Mouse (Mus musculus): Measurements from ENCODE around the gene Tcam1. TPM values are rescaled to one million over a fixed set of nuclear protein-coding genes. Genes with fewer than 3 reads are reported as not detected.

Gene Tcam1
- total RNA-seq, 1 experiment, result 1.0 TPM

DNA sequence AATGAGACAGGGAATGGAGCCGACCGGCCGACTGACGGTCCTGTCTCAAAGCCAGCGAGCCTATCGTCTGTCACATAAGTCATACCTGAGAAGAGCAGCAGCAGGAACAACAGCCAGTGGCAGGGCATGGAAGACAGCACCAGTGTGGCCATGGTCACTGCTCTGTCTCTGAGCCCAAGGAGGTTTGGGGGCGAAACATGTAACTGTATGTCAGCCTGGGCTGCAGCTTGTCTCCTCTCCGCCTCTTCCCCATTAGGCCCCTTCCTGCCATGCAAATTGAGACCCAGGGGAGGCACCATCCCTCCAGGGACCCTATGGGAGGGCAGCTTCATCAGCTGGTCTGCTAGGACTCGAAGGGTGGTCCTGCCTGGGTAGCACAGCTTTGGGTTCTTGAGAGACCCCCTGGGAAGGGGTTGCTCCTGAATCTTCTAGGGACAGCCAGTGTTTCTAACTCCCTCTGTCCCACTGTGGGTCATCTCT lies 37.9 kb downstream of the Tcam1 start, which contains the start of gene Cd79b:
Gene Cd79b (minus strand): TSS at position 430 of the 480 bp plus-strand sequence.
- Histone ChIP-seq H3K9ac (ENCODE audit: insufficient read depth, low read depth, low read length, poor library complexity, severe bottlenecking) (no peak within 1 kb of the TSS), H3K36me3 (ENCODE audit: control insufficient read depth, insufficient read depth, low read length, poor library complexity, severe bottlenecking) (no peaks in the 10 kb centered on the region), H3K4me1 (ENCODE audit: control insufficient read depth in 2 of 2, insufficient read depth in 2 of 2, low read length in 2 of 2, poor library complexity in 1 of 2) (peaks cover 0 to 12% of the 10 kb centered on the region in 2 experiments; a peak in 3 of 4 replicates), H3K27ac (ENCODE audit: insufficient read depth, low read depth, low read length, poor library complexity, severe bottlenecking) (no peak within 1 kb of the TSS), H3K4me3 (ENCODE audit: insufficient read depth in 1 of 2, low read depth in 1 of 2, low read length in 2 of 2, poor library complexity in 1 of 2, severe bottlenecking in 1 of 2) (no peak within 1 kb of the TSS), H3K9me3 (ENCODE audit: control insufficient read depth, insufficient read depth, low read depth, low read length) (no peaks in the 10 kb centered on the region)
- DNase-seq (ENCODE audit: low read depth, low spot score), result no peak
- in situ Hi-C loops (cut with MboI; ENCODE audit: low sequenced_read_pairs in 2 of 2, unreplicated experiment in 2 of 2), result no loop called here
- TF ChIP-seq MAFK (IDR thresholded peaks at IDR 0.05; ENCODE audit: insufficient read depth, low read depth, low read length), result no peak
- no peak for TF ChIP-seq ZC3H11A (IDR thresholded peaks at IDR 0.05; ENCODE audit: borderline replicate concordance, low read depth, low read length)
- TF ChIP-seq CHD2 (IDR thresholded peaks at IDR 0.05; ENCODE audit: low read depth, low read length), result no peak
- TF ChIP-seq HCFC1 (IDR thresholded peaks at IDR 0.05; ENCODE audit: borderline replicate concordance, insufficient read depth, low read length), result no peak
- TF ChIP-seq ZNF384 (IDR thresholded peaks at IDR 0.05; ENCODE audit: low read depth, low read length), result no peak

DNA sequence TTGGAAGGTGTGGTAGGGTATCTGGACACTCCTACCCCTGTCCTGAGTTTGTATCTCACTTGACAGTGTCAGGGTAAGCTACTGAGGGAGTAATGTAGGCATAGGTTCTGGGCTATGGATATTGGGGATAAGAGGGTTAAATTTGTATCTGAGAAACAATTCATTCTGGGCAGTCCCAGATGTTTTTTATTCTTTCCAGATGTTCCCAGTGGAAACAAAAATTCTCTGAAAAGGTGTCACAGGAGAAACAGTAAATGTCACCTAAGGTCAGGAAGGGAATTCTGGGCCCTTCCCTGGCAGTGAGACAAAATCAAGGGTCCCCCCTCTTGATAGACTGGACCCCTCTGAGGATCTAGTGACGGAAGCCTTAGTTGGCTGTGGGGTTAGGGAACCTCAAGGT lies 39.9 kb downstream of the Tcam1 start:
- TF ChIP-seq HCFC1 (IDR thresholded peaks at IDR 0.05; ENCODE audit: borderline replicate concordance, insufficient read depth, low read length) (no peak), MAFK (IDR thresholded peaks at IDR 0.05; ENCODE audit: insufficient read depth, low read depth, low read length) (no peak), ZC3H11A (IDR thresholded peaks at IDR 0.05; ENCODE audit: borderline replicate concordance, low read depth, low read length) (no peak), CHD2 (IDR thresholded peaks at IDR 0.05; ENCODE audit: low read depth, low read length) (no peak), ZNF384 (IDR thresholded peaks at IDR 0.05; ENCODE audit: low read depth, low read length) (no peak)
- Histone ChIP-seq H3K9me3 (ENCODE audit: control insufficient read depth, insufficient read depth, low read depth, low read length) (no peaks in the 10 kb centered on the region), H3K9ac (ENCODE audit: insufficient read depth, low read depth, low read length, poor library complexity, severe bottlenecking) (no peak overlapping the region), H3K4me1 (ENCODE audit: control insufficient read depth in 2 of 2, insufficient read depth in 2 of 2, low read length in 2 of 2, poor library complexity in 1 of 2) (peaks cover 4 to 15% of the 10 kb centered on the region in 2 experiments; a peak in 3 of 4 replicates), H3K36me3 (ENCODE audit: control insufficient read depth, insufficient read depth, low read length, poor library complexity, severe bottlenecking) (no peaks in the 10 kb centered on the region), H3K4me3 (ENCODE audit: insufficient read depth in 1 of 2, low read depth in 1 of 2, low read length in 2 of 2, poor library complexity in 1 of 2, severe bottlenecking in 1 of 2) (no peak overlapping the region), H3K27ac (ENCODE audit: insufficient read depth, low read depth, low read length, poor library complexity, severe bottlenecking) (no peak overlapping the region)
- in situ Hi-C loops (cut with MboI; ENCODE audit: low sequenced_read_pairs in 2 of 2, unreplicated experiment in 2 of 2), result no loop called here
- DNase-seq (ENCODE audit: low read depth, low spot score), result no peak

DNA sequence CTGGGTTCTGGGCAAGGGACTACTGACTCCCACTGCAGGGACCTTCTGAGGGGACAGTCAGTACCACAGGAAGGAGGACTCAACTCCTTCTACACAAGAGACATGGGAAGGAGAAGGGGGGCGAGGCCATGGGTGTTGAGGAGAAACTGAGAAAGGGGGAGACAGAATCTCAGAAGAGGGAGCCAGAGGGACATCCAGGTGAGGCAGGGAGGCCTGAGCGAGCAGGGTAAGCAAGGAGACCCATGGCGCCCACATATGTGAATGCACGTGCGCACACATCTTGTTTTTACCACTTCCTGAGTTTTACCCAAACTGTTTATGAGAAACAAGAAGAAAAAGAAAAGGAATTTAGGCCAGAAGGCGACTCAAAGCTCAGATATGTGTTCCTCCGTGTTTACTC lies 41.3 kb downstream of the Tcam1 start:
- H3K4me3 ChIP-seq (ENCODE audit: insufficient read depth in 1 of 2, low read depth in 1 of 2, low read length in 2 of 2, poor library complexity in 1 of 2, severe bottlenecking in 1 of 2), result no peak overlapping the region
- TF ChIP-seq MAFK (IDR thresholded peaks at IDR 0.05; ENCODE audit: insufficient read depth, low read depth, low read length) (no peak), ZC3H11A (IDR thresholded peaks at IDR 0.05; ENCODE audit: borderline replicate concordance, low read depth, low read length) (no peak)
- no peaks in the 10 kb centered on the region for H3K36me3 ChIP-seq (ENCODE audit: control insufficient read depth, insufficient read depth, low read length, poor library complexity, severe bottlenecking)
- peaks cover 4 to 15% of the 10 kb centered on the region in 2 experiments; a peak in 3 of 4 replicates for H3K4me1 ChIP-seq (ENCODE audit: control insufficient read depth in 2 of 2, insufficient read depth in 2 of 2, low read length in 2 of 2, poor library complexity in 1 of 2)
- H3K9ac ChIP-seq (ENCODE audit: insufficient read depth, low read depth, low read length, poor library complexity, severe bottlenecking), result no peak overlapping the region
- DNase-seq (ENCODE audit: low read depth, low spot score), result no peak
- no peaks in the 10 kb centered on the region for H3K9me3 ChIP-seq (ENCODE audit: control insufficient read depth, insufficient read depth, low read depth, low read length)
- H3K27ac ChIP-seq (ENCODE audit: insufficient read depth, low read depth, low read length, poor library complexity, severe bottlenecking), result no peak overlapping the region
- in situ Hi-C loops (cut with MboI; ENCODE audit: low sequenced_read_pairs in 2 of 2, unreplicated experiment in 2 of 2), result no loop called here

- in situ Hi-C loops (cut with MboI; ENCODE audit: low sequenced_read_pairs in 2 of 2, unreplicated experiment in 2 of 2), result no loop called here
- no peak overlapping the region for H3K4me3 ChIP-seq (ENCODE audit: insufficient read depth in 1 of 2, low read depth in 1 of 2, low read length in 2 of 2, poor library complexity in 1 of 2, severe bottlenecking in 1 of 2)
- H3K9ac ChIP-seq (ENCODE audit: insufficient read depth, low read depth, low read length, poor library complexity, severe bottlenecking), result no peak overlapping the region
- H3K27ac ChIP-seq (ENCODE audit: insufficient read depth, low read depth, low read length, poor library complexity, severe bottlenecking), result no peak overlapping the region
- no peaks in the 10 kb centered on the region for H3K9me3 ChIP-seq (ENCODE audit: control insufficient read depth, insufficient read depth, low read depth, low read length)
- no peaks in the 10 kb centered on the region for H3K36me3 ChIP-seq (ENCODE audit: control insufficient read depth, insufficient read depth, low read length, poor library complexity, severe bottlenecking)
- TF ChIP-seq CHD2 (IDR thresholded peaks at IDR 0.05; ENCODE audit: low read depth, low read length) (no peak), HCFC1 (IDR thresholded peaks at IDR 0.05; ENCODE audit: borderline replicate concordance, insufficient read depth, low read length) (no peak), ZC3H11A (IDR thresholded peaks at IDR 0.05; ENCODE audit: borderline replicate concordance, low read depth, low read length) (no peak), MAFK (IDR thresholded peaks at IDR 0.05; ENCODE audit: insufficient read depth, low read depth, low read length) (no peak), ZNF384 (IDR thresholded peaks at IDR 0.05; ENCODE audit: low read depth, low read length) (no peak)
- DNase-seq (ENCODE audit: low read depth, low spot score), result no peak
- peaks cover 4 to 10% of the 10 kb centered on the region in 2 experiments; a peak in 3 of 4 replicates for H3K4me1 ChIP-seq (ENCODE audit: control insufficient read depth in 2 of 2, insufficient read depth in 2 of 2, low read length in 2 of 2, poor library complexity in 1 of 2)
Observed at GRCm38 (mm10) chr11:106318406-106319366, 42.2 kb downstream of the Tcam1 start.

Data from ES-E14 (cell line).